Mouse (Mus musculus): ENCODE measurements around the gene Olfr13.
"Not testable (repeated sequence)": the region's sequence is repeated elsewhere in the genome, so short reads cannot be mapped to it uniquely, and the experiment has no call there.

Olfr13 gene

DNA sequence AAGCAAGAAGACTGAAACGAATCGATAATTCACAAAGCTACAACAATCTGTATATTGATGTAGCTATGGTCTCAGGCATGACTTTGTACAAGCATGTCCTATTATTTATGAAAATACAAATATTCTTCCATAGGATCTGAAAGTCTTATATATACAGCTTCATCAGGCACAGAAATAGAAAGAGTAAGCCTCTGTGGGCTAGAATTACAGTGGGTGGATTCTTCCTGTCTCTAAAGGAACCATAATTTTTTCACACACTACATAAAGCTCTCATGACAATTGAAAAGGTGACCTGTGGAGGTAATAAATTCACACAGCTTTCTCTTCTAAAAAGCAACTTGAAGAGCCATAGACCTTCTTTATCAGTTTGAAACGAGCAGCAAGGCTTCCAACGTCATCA lies at the start of gene Olfr13:
Olfr13 (plus strand) TSS at position 301 of the 400 bp plus-strand sequence.
- no peak for DNase-seq (ENCODE audit: low read depth, low spot score)

DNA sequence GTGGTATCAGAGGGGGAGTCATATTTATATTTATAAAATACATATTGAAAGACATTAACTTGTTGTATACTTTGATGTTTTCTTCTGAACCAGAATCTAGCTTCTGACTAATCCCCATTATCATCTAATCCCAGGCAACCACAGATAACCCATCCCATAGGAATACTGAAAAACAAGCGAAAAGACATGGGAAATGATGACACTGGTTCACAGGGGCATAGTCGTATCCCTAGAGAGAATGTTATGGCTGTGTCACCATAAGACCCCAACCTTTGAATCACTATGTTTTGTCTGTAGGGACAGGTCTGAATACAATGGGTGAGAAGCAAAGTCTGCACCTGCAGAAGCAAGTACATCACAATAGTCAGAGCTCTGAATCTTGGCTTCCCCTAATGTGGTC lies 25.7 kb upstream of the Olfr13 start, which contains the start of gene Olfr237-ps1:
Olfr237-ps1 (plus strand) TSS at position 301 of the 400 bp plus-strand sequence.
- DNase-seq (ENCODE audit: low read depth, low spot score): not testable (repeated sequence)

DNA sequence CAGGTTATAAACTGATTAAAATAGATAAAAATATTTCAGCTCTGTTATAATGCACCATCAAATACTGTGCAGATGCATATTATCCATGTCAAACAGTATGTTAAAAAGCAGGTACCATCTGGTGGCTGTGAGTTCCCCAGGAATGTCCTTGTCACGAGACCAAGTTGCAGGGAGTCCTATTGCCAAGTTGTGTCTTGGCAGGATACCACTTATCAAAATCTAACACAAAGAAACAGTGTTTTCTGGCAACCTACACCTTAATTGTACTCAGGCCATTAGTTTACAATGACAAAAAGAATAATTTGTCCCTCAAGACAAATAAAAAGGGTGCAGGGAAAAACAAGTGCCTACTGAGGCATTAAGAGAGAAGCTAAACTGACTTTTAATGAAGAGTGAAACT lies 12.4 kb upstream of the Olfr13 start:
- no peak for DNase-seq (ENCODE audit: low read depth, low spot score)

DNA sequence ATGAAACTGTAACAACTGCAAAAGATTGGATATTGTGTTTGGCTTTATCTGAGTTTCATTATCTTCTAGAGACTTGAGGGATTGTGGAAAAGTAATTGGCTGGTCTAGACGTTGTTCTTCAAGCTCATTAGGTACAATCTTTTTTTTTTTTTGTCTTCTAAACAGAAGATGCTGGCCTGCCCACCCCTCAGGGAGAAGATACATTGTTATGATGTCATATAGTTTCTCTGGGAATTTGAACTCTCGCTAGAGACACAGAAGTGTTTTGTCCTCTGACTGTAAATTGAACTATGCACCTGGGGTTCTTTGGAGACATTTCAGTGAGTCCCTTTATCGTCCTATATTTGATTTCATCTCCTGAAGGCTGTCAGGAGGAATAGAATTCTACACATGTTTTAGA lies 9.0 kb upstream of the Olfr13 start, which contains the start of gene Olfr437:
Olfr437 (plus strand) TSS at position 301 of the 400 bp plus-strand sequence.
- no peak for DNase-seq (ENCODE audit: low read depth, low spot score)

DNA sequence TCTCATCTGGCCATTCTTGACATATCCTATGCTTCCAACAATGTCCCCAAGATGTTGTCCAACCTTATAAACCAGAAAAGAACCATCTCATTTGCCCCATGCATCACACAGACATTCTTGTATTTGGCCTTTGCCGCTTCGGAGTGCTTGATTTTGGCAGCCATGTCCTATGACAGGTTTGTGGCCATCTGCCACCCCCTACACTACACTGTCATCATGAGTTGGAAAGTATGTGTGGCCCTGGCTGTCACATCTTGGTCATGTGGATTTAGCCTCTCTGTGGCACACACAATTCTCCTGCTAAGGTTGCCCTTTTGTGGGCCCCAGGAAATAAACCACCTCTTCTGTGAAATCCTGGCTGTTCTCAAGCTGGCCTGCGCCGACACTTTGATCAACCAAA lies 4.7 kb upstream of the Olfr13 start:
- DNase-seq (ENCODE audit: low read depth, low spot score): no peak

DNA sequence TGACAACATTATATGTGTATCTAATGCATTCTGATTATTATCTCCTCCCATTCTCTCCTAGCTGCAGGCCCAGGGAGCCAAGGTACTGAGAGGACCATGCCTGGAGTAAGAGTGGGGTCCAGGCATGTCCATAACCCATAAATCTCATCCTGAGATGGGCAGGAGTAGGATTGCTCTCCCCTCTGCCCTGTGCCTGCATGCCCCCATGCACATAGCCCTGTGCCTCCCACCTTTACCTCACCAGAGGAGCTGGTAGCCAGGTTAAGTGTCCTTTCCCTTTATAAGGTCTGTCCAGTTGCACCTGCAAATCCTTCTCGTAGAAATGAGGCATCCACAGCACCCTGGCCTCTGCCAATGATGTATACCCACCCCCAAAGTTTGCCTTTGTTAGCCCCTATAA lies 6.2 kb downstream of the Olfr13 start:
- DNase-seq (ENCODE audit: low read depth, low spot score): no peak

DNA sequence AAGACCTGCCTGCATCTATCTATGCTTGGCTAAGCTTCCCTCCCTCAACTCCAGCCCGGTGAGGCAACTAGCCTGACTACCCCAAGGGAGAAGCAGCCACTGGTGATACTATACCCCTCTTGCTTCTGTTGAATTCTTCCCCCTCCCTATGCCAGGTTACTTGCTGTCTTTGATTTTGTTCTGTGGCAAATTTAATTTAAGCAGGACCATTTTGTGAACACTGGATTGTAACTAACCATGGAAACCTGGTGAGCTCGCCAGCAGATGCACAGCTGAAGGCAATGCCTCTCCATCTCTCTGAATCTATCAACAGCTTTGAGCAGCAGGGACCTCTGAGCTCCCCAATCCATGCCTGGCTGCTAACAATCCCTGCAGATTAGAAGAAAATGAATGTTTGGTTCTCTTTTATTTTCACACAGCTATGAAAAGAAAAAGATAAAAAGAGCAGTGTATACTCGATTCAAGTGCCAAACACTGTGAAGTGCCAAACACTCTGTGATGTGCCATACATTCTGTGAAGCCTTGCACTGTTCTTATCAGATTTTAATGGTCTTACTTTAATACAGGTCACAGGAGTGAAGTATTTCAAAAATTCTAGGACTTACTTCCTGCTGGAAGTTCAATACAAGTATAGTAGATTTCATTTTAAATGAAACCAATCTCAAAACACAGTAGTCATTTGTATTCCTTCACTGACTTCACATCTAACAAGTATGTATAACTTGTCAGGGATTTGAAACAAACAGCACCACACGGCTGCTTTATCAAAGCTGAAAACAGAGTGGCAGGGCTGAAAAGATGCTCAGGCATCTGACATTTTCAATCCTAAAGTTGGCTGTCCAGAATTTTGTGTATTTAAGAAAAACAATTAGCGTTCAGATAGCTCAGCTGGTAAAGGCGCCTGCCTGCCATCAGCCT lies 6.9 kb downstream of the Olfr13 start:
- DNase-seq (ENCODE audit: low read depth, low spot score): no peak

DNA sequence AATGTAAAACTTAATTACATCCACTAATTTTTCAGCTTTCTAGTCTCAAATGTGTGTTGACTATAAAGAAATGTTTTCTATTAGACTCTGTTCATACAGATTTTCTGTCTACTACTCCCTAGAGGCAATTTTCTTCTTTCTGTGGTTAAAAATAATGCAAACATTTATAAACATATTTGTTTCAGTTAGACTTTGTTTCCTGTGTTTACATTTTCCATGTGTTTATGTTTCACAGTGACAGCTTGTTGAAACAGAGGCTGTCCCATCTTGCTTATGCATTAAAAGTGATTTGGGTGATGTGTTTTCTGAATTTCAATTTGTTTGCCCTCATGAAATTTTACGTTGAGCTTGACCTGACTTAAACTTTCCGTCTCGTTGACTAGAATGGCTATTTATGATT lies 19.0 kb downstream of the Olfr13 start:
- DNase-seq (ENCODE audit: low read depth, low spot score): no peak

DNA sequence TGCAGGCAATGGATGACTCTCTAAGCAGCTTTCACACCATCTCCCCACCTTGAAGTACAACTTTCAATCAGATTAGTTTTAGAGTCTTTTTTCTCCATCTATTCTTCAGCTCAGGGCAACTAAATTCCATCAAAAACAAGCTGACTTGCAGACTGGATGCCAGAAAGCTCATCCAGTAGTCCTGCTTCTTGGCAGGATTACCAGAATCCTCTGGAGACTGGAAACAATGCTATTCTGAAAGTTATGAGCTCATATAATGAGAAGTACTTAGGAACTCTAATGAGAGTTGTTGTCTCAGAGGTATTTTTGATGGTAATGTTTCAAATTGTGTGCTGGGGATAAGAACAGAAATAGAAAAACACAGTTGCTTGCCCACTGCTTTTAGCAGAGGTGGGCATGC lies 24.8 kb downstream of the Olfr13 start, which contains the start of gene Olfr435:
Olfr435 (plus strand) TSS at position 366 of the 400 bp plus-strand sequence.
- DNase-seq (ENCODE audit: low read depth, low spot score): no peak

DNA sequence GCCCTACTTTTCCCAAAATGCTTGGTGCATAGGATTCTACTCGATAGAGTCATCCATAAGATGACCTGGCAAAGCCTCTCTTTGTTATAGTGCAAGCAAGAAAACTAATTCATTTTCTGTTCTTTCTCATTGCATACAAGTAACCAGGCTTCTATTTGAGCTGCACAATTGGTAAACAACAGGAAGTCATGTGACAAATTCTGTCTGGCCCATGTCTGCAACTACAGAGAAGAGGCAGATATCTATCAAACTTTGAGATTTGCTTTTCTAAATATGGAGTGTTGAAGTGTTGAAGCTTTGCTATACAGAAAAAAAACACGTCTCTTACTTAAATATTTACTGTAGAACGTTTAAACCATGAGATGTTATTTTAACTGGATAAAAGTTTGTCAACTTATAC lies 26.2 kb downstream of the Olfr13 start:
- no peak for DNase-seq (ENCODE audit: low read depth, low spot score)

DNA sequence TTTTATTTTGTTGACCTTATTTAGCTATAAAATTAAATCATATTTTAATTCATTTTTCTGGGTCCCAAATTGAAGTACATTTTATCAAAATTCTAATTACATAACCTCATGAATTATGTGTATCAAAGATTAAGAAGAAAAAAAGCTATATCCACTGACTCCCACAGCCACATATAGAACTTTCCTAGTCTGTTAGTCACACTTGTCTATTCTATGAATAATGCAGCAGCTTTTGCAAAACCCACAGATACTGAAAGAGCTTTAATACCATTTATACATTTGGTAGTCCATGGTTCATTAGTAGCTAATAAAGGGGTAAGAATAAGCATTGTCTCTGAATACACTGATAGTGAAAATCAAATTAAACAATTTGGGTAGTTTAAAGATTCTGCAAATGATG lies 30.8 kb downstream of the Olfr13 start:
- DNase-seq (ENCODE audit: low read depth, low spot score): no peak

DNA sequence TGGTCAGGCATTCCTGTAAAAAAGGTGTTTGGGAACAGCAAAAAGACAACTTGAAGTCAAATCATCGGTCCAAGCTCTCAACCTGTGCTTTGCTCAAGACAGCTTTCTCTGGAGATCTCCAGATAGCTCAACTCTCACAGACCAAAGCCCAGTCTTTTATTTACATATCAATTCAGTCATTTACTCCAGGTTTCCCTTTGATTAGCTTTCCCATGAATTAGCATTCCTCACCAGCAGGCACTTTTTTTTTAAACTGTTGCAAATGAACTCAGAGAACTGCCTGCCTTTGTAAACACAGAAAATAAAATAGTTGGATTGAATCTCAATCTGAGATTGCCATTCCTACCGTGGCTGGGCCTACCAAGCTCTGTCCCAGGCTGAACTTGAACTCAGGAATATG lies 33.4 kb downstream of the Olfr13 start:
- no peak for DNase-seq (ENCODE audit: low read depth, low spot score)

DNA sequence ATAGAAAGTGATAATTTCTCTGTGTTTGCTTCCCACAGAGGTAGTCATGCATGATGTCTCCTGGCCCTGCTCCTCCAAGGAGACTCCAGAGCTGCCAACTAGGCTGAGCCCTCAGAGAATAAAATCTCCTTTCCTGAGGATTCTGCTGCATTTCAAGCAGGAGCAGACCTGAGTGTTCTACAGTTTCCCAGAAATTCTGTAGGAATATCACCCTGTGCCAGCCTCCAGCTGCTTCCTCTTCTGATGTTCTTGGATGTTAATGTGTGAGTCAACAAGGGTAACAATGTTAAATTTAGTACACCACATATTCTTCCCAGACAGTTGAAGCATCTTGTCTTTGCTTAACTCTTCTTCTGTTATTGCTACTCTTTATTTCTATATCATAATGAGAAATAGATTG lies 40.9 kb downstream of the Olfr13 start, which contains the start of gene Olfr434:
Olfr434 (plus strand) TSS at position 149 of the 400 bp plus-strand sequence.
- DNase-seq (ENCODE audit: low read depth, low spot score): not testable (repeated sequence)

Data from forelimb bud, embryonic 11.5 days (tissue).